Mouse (Mus musculus) MEL (cell line): ENCODE measurements at regions not wholly inside any gene's neighbourhood (a gene's known extent, or its start where the extent isn't known, plus 50 kb on each side); places are given as distances from the start of the nearest gene placed in this dataset.

Source experiments
- DNase-seq: peaks from one replicate; pipeline ENCODE4 v3.0.0; 2011; ENCODE audit warnings: low read depth, low spot score
- H3K27ac ChIP-seq: 2 replicates; pipeline ENCODE4 v1.5.1; 2012; ENCODE audit warnings: low read depth, mild to moderate bottlenecking, control low read depth, low read length, moderate library complexity; ENCODE audit not compliant: control insufficient read depth
- H3K27me3 ChIP-seq, 2 experiments: fragments of 150-350 bp in 1 of 2; sonication (generic) in 1 of 2; 2 replicates each; pipeline ENCODE4 v1.6.1; 2012; ENCODE audit warnings: low read length in 2 of 2, mild to moderate bottlenecking in 2 of 2, improper control_type of control experiment in 1 of 2, moderate library complexity in 1 of 2; ENCODE audit not compliant: insufficient read depth in 2 of 2, control insufficient read depth in 1 of 2
- H3K36me3 ChIP-seq, 2 experiments: 2 replicates each; pipeline ENCODE4 v1.6.1; 2012 to 2014; ENCODE audit warnings: low read length in 2 of 2, improper control_type of control experiment in 1 of 2, inconsistent platforms in 1 of 2, mild to moderate bottlenecking in 1 of 2; ENCODE audit not compliant: insufficient read depth in 2 of 2, control insufficient read depth in 1 of 2
- H3K4me1 ChIP-seq, 2 experiments: fragments of 150-350 bp in 1 of 2; sonication (generic) in 1 of 2; 2 replicates each; pipeline ENCODE4 v1.6.1; 2012; ENCODE audit warnings: low read length in 2 of 2, improper control_type of control experiment in 1 of 2, mild to moderate bottlenecking in 1 of 2; ENCODE audit not compliant: insufficient read depth in 2 of 2, control insufficient read depth in 1 of 2
- H3K4me3 ChIP-seq, 2 experiments: fragments of 150-350 bp in 1 of 2; sonication (generic) in 1 of 2; 2 replicates each; pipeline ENCODE4 v1.5.1; 2012; ENCODE audit warnings: low read depth in 2 of 2, low read length in 2 of 2, mild to moderate bottlenecking in 2 of 2, moderate library complexity in 2 of 2, control low read depth in 1 of 2, improper control_type of control experiment in 1 of 2; ENCODE audit not compliant: control insufficient read depth in 1 of 2, insufficient read depth in 1 of 2
- H3K79me2 ChIP-seq: 2 replicates; pipeline ENCODE4 v1.6.1; 2012; ENCODE audit warnings: mild to moderate bottlenecking, low read length, moderate library complexity; ENCODE audit not compliant: control insufficient read depth, poor library complexity, insufficient read depth
- H3K9ac ChIP-seq: 2 replicates; pipeline ENCODE4 v1.6.1; 2012; ENCODE audit warnings: low read depth, mild to moderate bottlenecking, control low read depth, low read length, moderate library complexity; ENCODE audit not compliant: control insufficient read depth, poor library complexity, severe bottlenecking
- H3K9me3 ChIP-seq: fragments of 150-350 bp; sonication (generic); replicated peaks from 2 replicates; pipeline ENCODE4 v1.6.1; 2012; ENCODE audit warnings: mild to moderate bottlenecking, low read length, improper control_type of control experiment, moderate library complexity; ENCODE audit not compliant: insufficient read depth
- BHLHE40 ChIP-seq: IDR thresholded peaks from 2 replicates; pipeline ENCODE4 v1.6.1; 2012; ENCODE audit warnings: low read depth, mild to moderate bottlenecking, inconsistent platforms, low read length, improper control_type of control experiment, borderline replicate concordance
- CHD1 ChIP-seq: IDR thresholded peaks from 2 replicates; pipeline ENCODE4 v1.6.1; 2012; ENCODE audit warnings: low read depth, mild to moderate bottlenecking, inconsistent platforms, low read length, improper control_type of control experiment
- CTCF ChIP-seq, 3 experiments: IDR thresholded peaks in 2 of 3; conservative IDR thresholded peaks in 1 of 3; 2 replicates each; pipeline ENCODE4 v1.5.1; 2011 to 2012; ENCODE audit warnings: low read length in 3 of 3, low read depth in 2 of 3, mild to moderate bottlenecking in 2 of 3, improper control_type of control experiment in 1 of 3, inconsistent platforms in 1 of 3, mixed read lengths in 1 of 3, moderate library complexity in 1 of 3; ENCODE audit not compliant: control insufficient read depth in 1 of 3, insufficient read depth in 1 of 3, poor library complexity in 1 of 3, severe bottlenecking in 1 of 3
- E2F4 ChIP-seq: IDR thresholded peaks from 2 replicates; pipeline ENCODE4 v1.6.1; 2011; ENCODE audit warnings: low read depth, low read length, improper control_type of control experiment, borderline replicate concordance
- ETS1 ChIP-seq: IDR thresholded peaks from 2 replicates; pipeline ENCODE4 v1.6.1; 2012; ENCODE audit warnings: low read depth, mild to moderate bottlenecking, inconsistent platforms, low read length, improper control_type of control experiment, moderate library complexity
- GATA1 ChIP-seq: IDR thresholded peaks from 2 replicates; pipeline ENCODE4 v1.6.1; 2011; ENCODE audit warnings: low read depth, low read length, improper control_type of control experiment
- JUND ChIP-seq: IDR thresholded peaks from 2 replicates; pipeline ENCODE4 v1.6.1; 2011; ENCODE audit warnings: low read depth, mild to moderate bottlenecking, improper control_type of control experiment, low read length
- MAX ChIP-seq: IDR thresholded peaks from 2 replicates; pipeline ENCODE4 v1.6.1; 2011; ENCODE audit warnings: low read length, improper control_type of control experiment
- MYC ChIP-seq: IDR thresholded peaks from 2 replicates; pipeline ENCODE4 v1.6.1; 2011; ENCODE audit warnings: low read depth, mild to moderate bottlenecking, low read length, improper control_type of control experiment, moderate library complexity
- NRF1 ChIP-seq: IDR thresholded peaks from 2 replicates; pipeline ENCODE4 v1.6.1; 2014; ENCODE audit warnings: low read depth, mild to moderate bottlenecking, inconsistent platforms, low read length, improper control_type of control experiment, moderate library complexity; ENCODE audit not compliant: poor library complexity, insufficient read depth, severe bottlenecking
- POLR2AphosphoS5 ChIP-seq: IDR thresholded peaks from 2 replicates; pipeline ENCODE4 v1.6.1; 2012; ENCODE audit warnings: low read depth, borderline replicate concordance, mild to moderate bottlenecking, inconsistent platforms, low read length, moderate library complexity, mixed read lengths
- TAL1 ChIP-seq: IDR thresholded peaks from 2 replicates; pipeline ENCODE4 v1.6.1; 2012; ENCODE audit warnings: mild to moderate bottlenecking, inconsistent platforms, low read length, moderate library complexity, mixed read lengths
- TCF12 ChIP-seq: IDR thresholded peaks from 2 replicates; pipeline ENCODE4 v1.6.1; 2014; ENCODE audit warnings: low read depth, mild to moderate bottlenecking, inconsistent platforms, low read length, improper control_type of control experiment, moderate library complexity
- UBTF ChIP-seq: IDR thresholded peaks from 2 replicates; pipeline ENCODE4 v1.6.1; 2012; ENCODE audit warnings: low read depth, mild to moderate bottlenecking, inconsistent platforms, low read length, improper control_type of control experiment, moderate library complexity, borderline replicate concordance; ENCODE audit not compliant: insufficient read depth
- USF1 ChIP-seq: IDR thresholded peaks from 2 replicates; pipeline ENCODE4 v1.6.1; 2014; ENCODE audit warnings: low read depth, mild to moderate bottlenecking, inconsistent platforms, low read length, improper control_type of control experiment, moderate library complexity
- ZC3H11A ChIP-seq: IDR thresholded peaks from 2 replicates; pipeline ENCODE4 v1.6.1; 2012; ENCODE audit warnings: low read depth, mild to moderate bottlenecking, inconsistent platforms, low read length, improper control_type of control experiment

- no peaks in the 10 kb centered on the region for H3K27me3 ChIP-seq
These were observed 88.8 kb upstream of the Zkscan2 start for GRCm38 (mm10) chr7:123589099-123589498.

GRCm38 (mm10) chr7:123573721-123574120 is 73.5 kb upstream of the Zkscan2 start:
- Histone ChIP-seq H3K36me3 (no peaks in the 10 kb centered on the region), H3K4me1 (no peaks in the 10 kb centered on the region), H3K4me3 (no peak overlapping the region), H3K9ac (no peak overlapping the region), H3K27ac (no peak overlapping the region), H3K79me2 (no peaks in the 10 kb centered on the region), H3K9me3 (no peaks in the 10 kb centered on the region), H3K27me3 (no peaks in the 10 kb centered on the region)
- DNase-seq = no peak
- no peak for TF ChIP-seq TCF12
- TF ChIP-seq GATA1 = no peak
- no peak for TF ChIP-seq POLR2AphosphoS5
- TF ChIP-seq UBTF = no peak
- TF ChIP-seq USF1 = no peak
- no peak for TF ChIP-seq E2F4

More at GRCm38 (mm10) chr7:123589099-123589498, 88.8 kb upstream of the Zkscan2 start:
- H3K9ac ChIP-seq = no peak overlapping the region
- H3K79me2 ChIP-seq = no peaks in the 10 kb centered on the region
- no peaks in the 10 kb centered on the region for H3K9me3 ChIP-seq
- no peak for DNase-seq
- H3K36me3 ChIP-seq = no peaks in the 10 kb centered on the region
- no peak overlapping the region for H3K4me3 ChIP-seq
- TF ChIP-seq CHD1 (no peak), JUND (no peak), MYC (no peak), CTCF (IDR thresholded peaks at IDR 0.05 in 2 of 3, conservative IDR thresholded peaks at IDR 0.05 in 1 of 3; ENCODE audit: control insufficient read depth in 1 of 3, insufficient read depth in 1 of 3, low read depth in 2 of 3, low read length in 3 of 3, poor library complexity in 1 of 3, severe bottlenecking in 1 of 3) (no peak), BHLHE40 (no peak), ZC3H11A (no peak), ETS1 (no peak), TAL1 (no peak), MAX (no peak), NRF1 (no peak)
- H3K27ac ChIP-seq = no peak overlapping the region
- H3K4me1 ChIP-seq = no peaks in the 10 kb centered on the region
